Mouse (Mus musculus): Measurements from ENCODE around the gene Cct8.

- TF ChIP-seq CTCF (IDR thresholded peaks at IDR 0.05; ENCODE audit: low read depth, low read length) (no peak), EP300 (IDR thresholded peaks at IDR 0.05; ENCODE audit: insufficient read depth, low read depth, low read length) (no peak)
These were observed 28.6 kb upstream of the Cct8 start for GRCm38 (mm10) chr16:87524228-87524627.
